Mouse (Mus musculus) intestine, postnatal 0 days (tissue): ENCODE results near the gene Hivep3. TPM values are rescaled to one million over a fixed set of nuclear protein-coding genes. Genes with fewer than 3 reads are reported as not detected.

Source experiments
- ATAC-seq: fragments of 200-750 bp; cut with Nextera tagmentation; 2 replicates; pipeline ENCODE4 v1.8.0; 2017; ENCODE audit warnings: mild to moderate bottlenecking, moderate TSS enrichment, moderate library complexity
- H3K27ac ChIP-seq: fragments of 300-500 bp; sonication (generic); 2 replicates; pipeline ENCODE4 v1.5.1; 2014; ENCODE audit warnings: mild to moderate bottlenecking, low read depth, low read length, moderate library complexity
- H3K27me3 ChIP-seq: fragments of 300-500 bp; sonication (generic); replicated peaks from 2 replicates; pipeline ENCODE4 v1.6.1; 2014; ENCODE audit warnings: low read length, mixed read lengths; ENCODE audit not compliant: control insufficient read depth, insufficient read depth
- H3K36me3 ChIP-seq: fragments of 300-500 bp; sonication (generic); 2 replicates; pipeline ENCODE4 v1.6.1; 2014; ENCODE audit warnings: mild to moderate bottlenecking, moderate library complexity; ENCODE audit not compliant: control insufficient read depth, insufficient read depth
- H3K4me1 ChIP-seq: fragments of 300-500 bp; sonication (generic); replicated peaks from 2 replicates; pipeline ENCODE4 v1.6.1; 2014; ENCODE audit warnings: antibody characterized with exemption, low read length, mixed read lengths; ENCODE audit not compliant: control insufficient read depth, insufficient read depth
- H3K4me2 ChIP-seq: fragments of 300-500 bp; sonication (generic); replicated peaks from 2 replicates; pipeline ENCODE4 v1.6.1; 2014; ENCODE audit warnings: low read depth, mild to moderate bottlenecking, moderate library complexity
- H3K4me3 ChIP-seq: fragments of 300-500 bp; sonication (generic); 2 replicates; pipeline ENCODE4 v1.5.1; 2014; ENCODE audit warnings: low read depth, low read length
- H3K9ac ChIP-seq: fragments of 300-500 bp; sonication (generic); 2 replicates; pipeline ENCODE4 v1.6.1; 2014; ENCODE audit warnings: mild to moderate bottlenecking, low read depth, low read length
- H3K9me3 ChIP-seq: fragments of 300-500 bp; sonication (generic); 2 replicates; pipeline ENCODE4 v1.6.1; 2016; ENCODE audit warnings: mixed run types; ENCODE audit not compliant: control insufficient read depth
- CTCF ChIP-seq: sonication (generic); IDR thresholded peaks from 2 replicates; pipeline ENCODE4 v1.5.1; 2016; ENCODE audit warnings: low read depth, mild to moderate bottlenecking, control low read depth, antibody characterized with exemption, moderate library complexity
- WGBS: fragments of 180-500 bp; shearing (Covaris S2); extraction: QIAGEN DNeasy Blood & Tissue Kit; methylation state at CpG from one replicate; pipeline ENCODE4 v1.1.7; 2014; 5-methylcytosine and 5-hydroxymethylcytosine counted together
- polyA plus RNA-seq: library from polyadenylated mRNA; unstranded; fragments of >200 nt; fragmentation: Nextera tagmentation; extraction: Ambion mirVana; gene quantifications from 2 replicates; pipeline ENCODE4 v1.2.1, GENCODE M21; 2015

The Hivep3 gene
- polyA plus RNA-seq, 1 experiment from 2014 or later, result 4.1 TPM

DNA sequence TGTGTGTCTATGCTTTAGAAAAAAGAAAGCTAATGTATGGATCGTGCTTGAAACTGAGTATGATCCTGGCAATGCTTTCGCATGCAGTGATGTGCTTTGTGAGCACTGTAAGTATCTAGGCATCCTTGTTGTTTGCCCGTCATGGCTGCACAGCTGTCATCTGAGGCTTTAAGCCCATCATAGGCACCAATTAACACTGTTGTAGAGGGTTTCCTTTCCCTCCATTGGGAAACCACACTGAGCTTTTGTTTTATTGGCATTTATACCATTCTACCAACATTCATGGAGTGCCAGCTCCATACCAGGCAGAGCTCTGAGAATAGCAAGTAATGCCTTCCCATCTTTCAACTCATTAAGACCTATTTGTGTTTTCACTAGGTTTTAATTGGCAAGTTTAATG lies 42.3 kb downstream of the Hivep3 start:
- no peak for TF ChIP-seq CTCF
- Histone ChIP-seq H3K9ac (no peak overlapping the region), H3K4me1 (no peaks in the 10 kb centered on the region), H3K9me3 (peaks cover 3% of the 10 kb centered on the region; the same call in 1 of the 2 replicates), H3K4me3 (no peak overlapping the region), H3K4me2 (no peak overlapping the region), H3K27ac (no peak overlapping the region), H3K27me3 (no peaks in the 10 kb centered on the region), H3K36me3 (no peaks in the 10 kb centered on the region)
- ATAC-seq, result no peak
- WGBS, result 79% methylated on average over 3 of the region's 3 CpGs

DNA sequence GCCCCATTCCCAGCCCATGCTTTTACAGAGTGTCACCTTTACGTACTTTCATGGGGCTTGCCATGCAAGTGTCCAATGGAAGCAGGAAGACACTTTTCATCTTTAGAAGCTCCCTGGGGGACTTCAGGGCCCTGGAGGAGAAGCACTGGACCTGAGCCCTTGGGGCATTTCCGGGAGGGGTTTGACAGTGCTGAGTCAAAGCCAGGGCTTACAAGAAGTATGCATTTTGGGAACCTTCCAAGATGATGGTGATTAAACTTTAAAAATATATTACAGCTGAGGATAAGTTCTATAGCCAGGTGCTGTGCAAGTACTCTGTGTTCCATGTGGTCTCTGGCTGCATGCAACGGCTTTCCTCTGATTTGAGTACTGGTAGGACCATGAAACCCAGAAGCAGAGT lies 43.6 kb downstream of the Hivep3 start:
- no peaks in the 10 kb centered on the region for H3K36me3 ChIP-seq
- TF ChIP-seq CTCF, result no peak
- H3K9me3 ChIP-seq, result peaks cover 1% of the 10 kb centered on the region; the same call in 1 of the 2 replicates
- no peak overlapping the region for H3K9ac ChIP-seq
- no peaks in the 10 kb centered on the region for H3K27me3 ChIP-seq
- H3K27ac ChIP-seq, result no peak overlapping the region
- no peak for ATAC-seq
- WGBS, result 87% methylated on average over 3 of the region's 3 CpGs
- no peak overlapping the region for H3K4me3 ChIP-seq
- H3K4me1 ChIP-seq, result no peaks in the 10 kb centered on the region
- H3K4me2 ChIP-seq, result no peak overlapping the region

DNA sequence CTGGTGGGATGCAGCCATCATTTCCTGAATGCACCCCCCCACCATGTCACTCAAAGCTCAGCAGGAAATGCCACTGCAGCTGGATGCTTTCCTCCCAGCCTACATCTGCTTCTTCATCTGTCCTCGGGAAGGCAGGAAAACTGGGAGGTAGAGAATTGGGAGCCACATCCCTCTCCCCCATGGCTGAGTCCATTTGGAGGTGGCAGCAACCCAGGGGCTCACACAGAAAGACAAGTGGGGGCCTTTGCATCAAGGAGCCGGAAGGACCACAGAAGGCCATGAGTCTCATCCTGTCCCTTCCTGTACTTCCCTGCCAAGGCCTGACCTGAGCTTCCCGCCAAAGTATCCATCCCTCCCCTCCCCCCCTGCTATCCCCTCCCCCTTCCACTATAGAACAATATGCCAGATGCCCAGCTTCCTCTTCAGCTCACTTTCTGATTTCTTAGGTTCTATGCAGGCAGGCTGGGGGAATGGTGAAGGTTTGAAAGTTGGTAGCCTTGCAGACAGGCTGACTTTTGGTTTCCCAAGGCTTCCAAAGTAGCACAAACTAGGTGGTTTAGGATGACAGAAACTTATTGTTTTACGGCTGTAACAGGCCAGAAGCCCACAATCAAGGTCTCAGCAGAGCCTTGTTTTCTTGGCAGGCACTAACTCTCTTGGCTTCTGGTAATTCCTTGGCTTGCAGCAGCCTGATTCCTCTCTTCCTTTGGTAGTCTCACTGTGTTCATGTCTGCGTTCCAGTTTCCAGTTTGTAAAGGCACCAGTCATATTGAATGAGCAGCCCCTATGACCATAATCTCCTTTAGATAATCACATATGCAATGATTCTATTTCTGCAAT lies 46.2 kb downstream of the Hivep3 start:
- WGBS, result 44% methylated on average over 5 of the region's 5 CpGs
- Histone ChIP-seq H3K36me3 (no peaks in the 10 kb centered on the region), H3K9me3 (no peaks in the 10 kb centered on the region), H3K4me2 (no peak overlapping the region), H3K4me3 (no peak overlapping the region), H3K9ac (no peak overlapping the region), H3K4me1 (no peaks in the 10 kb centered on the region), H3K27ac (no peak overlapping the region), H3K27me3 (no peaks in the 10 kb centered on the region)
- no peak for TF ChIP-seq CTCF
- ATAC-seq, result no peak

DNA sequence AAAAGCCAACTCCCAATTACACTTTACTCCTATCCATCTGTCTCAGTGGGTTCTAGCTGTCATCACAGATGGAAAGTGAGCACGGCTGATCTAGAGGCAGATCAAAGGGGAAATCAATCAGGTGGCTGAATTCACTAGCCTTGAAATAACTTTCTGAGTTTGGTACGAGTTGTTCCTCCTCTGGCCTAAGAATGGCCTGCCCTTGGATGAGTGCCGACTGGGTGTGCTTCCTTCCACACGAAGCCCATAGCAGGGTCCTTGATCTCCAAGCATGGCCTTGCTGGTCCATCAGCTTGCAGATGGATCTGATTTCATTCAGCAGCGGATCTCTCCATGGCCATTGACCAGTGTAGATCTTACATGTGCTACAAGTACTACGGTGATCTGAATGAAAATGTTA lies 47.3 kb downstream of the Hivep3 start:
- no peak overlapping the region for H3K27ac ChIP-seq
- H3K9me3 ChIP-seq, result no peaks in the 10 kb centered on the region
- H3K4me2 ChIP-seq, result no peak overlapping the region
- H3K27me3 ChIP-seq, result no peaks in the 10 kb centered on the region
- no peak for TF ChIP-seq CTCF
- no peaks in the 10 kb centered on the region for H3K4me1 ChIP-seq
- 77% methylated on average over 6 of the region's 6 CpGs for WGBS
- H3K9ac ChIP-seq, result no peak overlapping the region
- H3K36me3 ChIP-seq, result no peaks in the 10 kb centered on the region
- H3K4me3 ChIP-seq, result no peak overlapping the region
- ATAC-seq, result no peak

DNA sequence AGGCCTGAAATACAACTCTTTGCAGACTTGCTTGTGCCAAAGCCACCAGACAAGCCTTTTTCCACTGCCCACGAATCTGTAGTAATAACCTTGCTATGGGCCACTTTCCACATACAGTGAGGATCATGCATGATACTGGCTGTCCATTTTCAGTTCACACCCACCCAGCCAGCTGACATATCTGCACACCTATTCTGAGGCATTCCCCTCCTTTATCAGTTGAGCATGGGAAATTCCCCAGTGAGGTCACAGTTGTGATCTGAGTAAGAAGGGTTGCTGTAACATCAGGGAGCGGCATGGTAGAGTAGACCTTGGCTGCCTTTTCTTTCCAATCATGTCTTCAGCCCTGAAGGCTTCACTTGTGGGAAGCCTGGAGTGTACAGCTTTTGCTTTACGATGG lies 51.4 kb downstream of the Hivep3 start:
- Histone ChIP-seq H3K4me3 (no peak overlapping the region), H3K4me1 (no peaks in the 10 kb centered on the region), H3K9ac (no peak overlapping the region), H3K9me3 (no peaks in the 10 kb centered on the region), H3K27me3 (no peaks in the 10 kb centered on the region), H3K27ac (no peak overlapping the region), H3K36me3 (no peaks in the 10 kb centered on the region), H3K4me2 (no peak overlapping the region)
- 92% methylated on average over 3 of the region's 3 CpGs for WGBS
- no peak for TF ChIP-seq CTCF
- ATAC-seq, result no peak

DNA sequence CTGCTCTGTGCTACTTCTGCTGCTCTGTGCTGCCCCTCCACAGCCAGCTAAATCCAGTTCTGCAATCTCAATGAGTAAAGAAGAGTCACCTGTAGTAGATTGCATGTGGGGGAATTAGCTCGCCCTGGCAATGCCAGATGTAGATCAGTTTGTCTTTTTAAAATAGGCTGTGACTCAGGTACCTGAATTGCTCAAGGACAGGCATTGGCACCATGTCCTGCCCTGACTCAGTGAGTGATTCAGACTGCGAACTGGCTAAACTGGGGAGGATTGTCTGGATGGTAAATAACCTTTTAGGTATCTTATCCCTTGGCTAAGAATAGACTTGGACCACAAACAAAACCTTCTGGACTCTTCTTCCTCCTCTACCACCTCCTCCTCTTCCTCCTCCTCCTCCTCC lies 52.7 kb downstream of the Hivep3 start:
- no peak overlapping the region for H3K4me2 ChIP-seq
- ATAC-seq, result no peak

More for the DNA sequence above, 52.7 kb downstream of the Hivep3 start:
- Histone ChIP-seq H3K9me3 (no peaks in the 10 kb centered on the region), H3K9ac (no peak overlapping the region), H3K4me1 (no peaks in the 10 kb centered on the region), H3K27me3 (no peaks in the 10 kb centered on the region), H3K27ac (no peak overlapping the region), H3K4me3 (no peak overlapping the region), H3K36me3 (no peaks in the 10 kb centered on the region)
- WGBS, result 70% methylated on average over 2 of the region's 2 CpGs
- no peak for TF ChIP-seq CTCF
